Mouse (Mus musculus): Measurements from ENCODE around the gene 4930442H23Rik. TPM values are rescaled to one million over a fixed set of nuclear protein-coding genes. Genes with fewer than 3 reads are reported as not detected.

Gene 4930442H23Rik
- polyA plus RNA-seq, 1 experiment, result not detected

GRCm38 (mm10) chr10:81141455-81142210 is 42.0 kb downstream of the 4930442H23Rik start:
- TF ChIP-seq GATA1 (IDR thresholded peaks at IDR 0.05; ENCODE audit: low read length), result no peak

GRCm38 (mm10) chr10:81140717-81141454 is 42.8 kb downstream of the 4930442H23Rik start:
- no peak for TF ChIP-seq GATA1 (IDR thresholded peaks at IDR 0.05; ENCODE audit: low read length)

GRCm38 (mm10) chr10:81140005-81140404 is 43.6 kb downstream of the 4930442H23Rik start:
- no peak for TF ChIP-seq GATA1 (IDR thresholded peaks at IDR 0.05; ENCODE audit: low read length)

GRCm38 (mm10) chr10:81139529-81139846 is 44.2 kb downstream of the 4930442H23Rik start:
- no peak for TF ChIP-seq GATA1 (IDR thresholded peaks at IDR 0.05; ENCODE audit: low read length)

- no peak for TF ChIP-seq GATA1 (IDR thresholded peaks at IDR 0.05; ENCODE audit: low read length)
These were observed 44.7 kb downstream of the 4930442H23Rik start for GRCm38 (mm10) chr10:81138821-81139528.

- no peak for TF ChIP-seq GATA1 (IDR thresholded peaks at IDR 0.05; ENCODE audit: low read length)
These were observed 45.4 kb downstream of the 4930442H23Rik start for GRCm38 (mm10) chr10:81138131-81138782.

GRCm38 (mm10) chr10:81137252-81138130 is 46.2 kb downstream of the 4930442H23Rik start:
- no peak for TF ChIP-seq GATA1 (IDR thresholded peaks at IDR 0.05; ENCODE audit: low read length)

GRCm38 (mm10) chr10:81136706-81137231 is 46.9 kb downstream of the 4930442H23Rik start:
- TF ChIP-seq GATA1 (IDR thresholded peaks at IDR 0.05; ENCODE audit: low read length), result no peak

GRCm38 (mm10) chr10:81135831-81136705 is 47.6 kb downstream of the 4930442H23Rik start:
- TF ChIP-seq GATA1 (IDR thresholded peaks at IDR 0.05; ENCODE audit: low read length), result no peak

- TF ChIP-seq GATA1 (IDR thresholded peaks at IDR 0.05; ENCODE audit: low read length), result no peak
These were observed 48.5 kb downstream of the 4930442H23Rik start, which contains the start of gene Zbtb7a for GRCm38 (mm10) chr10:81134966-81135681. Gene Zbtb7a (plus strand): TSS chr10:81135220.

- TF ChIP-seq GATA1 (IDR thresholded peaks at IDR 0.05; ENCODE audit: low read length), result no peak
These were observed 49.5 kb downstream of the 4930442H23Rik start for GRCm38 (mm10) chr10:81134181-81134587.

Other genes starting within 250 kb of the 4930442H23Rik start
- 0.43 and 0.56 TPM in 2 replicates for gene Gng7, start 168.9 kb downstream of the 4930442H23Rik start, polyA plus RNA-seq (2012)
- not detected in 2 replicates for gene Diras1, start 158.2 kb downstream of the 4930442H23Rik start, polyA plus RNA-seq (2012)
- 11.6 and 12.0 TPM in 2 replicates for gene Slc39a3, start 146.4 kb downstream of the 4930442H23Rik start, polyA plus RNA-seq (2012)
- 175 and 216 TPM in 2 replicates for gene Sgta, start 123.7 kb downstream of the 4930442H23Rik start, polyA plus RNA-seq (2012)
- 100 and 104 TPM in 2 replicates for gene Thop1, start 113.8 kb downstream of the 4930442H23Rik start, polyA plus RNA-seq (2012)
- not detected in 2 replicates for gene Creb3l3, start 85.0 kb downstream of the 4930442H23Rik start, polyA plus RNA-seq (2012)
- gene Map2k2, start 77.9 kb downstream of the 4930442H23Rik start, polyA plus RNA-seq (2012), result 394 and 482 TPM in 2 replicates
- 103 and 129 TPM in 2 replicates for gene Zbtb7a, start 48.6 kb downstream of the 4930442H23Rik start, polyA plus RNA-seq (2012)
- gene Pias4, start 15.9 kb downstream of the 4930442H23Rik start, polyA plus RNA-seq (2012), result 74.1 and 84.8 TPM in 2 replicates
- 1,558 and 2,919 TPM in 2 replicates for gene Eef2, start 7.2 kb downstream of the 4930442H23Rik start, polyA plus RNA-seq (2012)
- gene Dapk3, start 844 bp downstream of the 4930442H23Rik start, polyA plus RNA-seq (2012), result 59.3 and 79.0 TPM in 2 replicates
- not detected in 2 replicates for gene Nmrk2, start 18.2 kb upstream of the 4930442H23Rik start, polyA plus RNA-seq (2012)
- not detected in 2 replicates for gene Atcay, start 47.0 kb upstream of the 4930442H23Rik start, polyA plus RNA-seq (2012)
- gene Zfr2, start 49.3 kb upstream of the 4930442H23Rik start, polyA plus RNA-seq (2012), result 0.66 and 0.84 TPM in 2 replicates
- gene Matk, start 69.1 kb upstream of the 4930442H23Rik start, polyA plus RNA-seq (2012), result not detected in 2 replicates
- 633 and 674 TPM in 2 replicates for gene Mrpl54, start 83.1 kb upstream of the 4930442H23Rik start, polyA plus RNA-seq (2012)
- 111 and 135 TPM in 2 replicates for gene Apba3, start 83.1 kb upstream of the 4930442H23Rik start, polyA plus RNA-seq (2012)
- 1.4 TPM in 2 replicates for gene Tjp3, start 107.7 kb upstream of the 4930442H23Rik start, polyA plus RNA-seq (2012)
- gene Pip5k1c, start 109.1 kb upstream of the 4930442H23Rik start, polyA plus RNA-seq (2012), result 139 and 210 TPM in 2 replicates
- 74.5 and 82.9 TPM in 2 replicates for gene Cactin, start 137.3 kb upstream of the 4930442H23Rik start, polyA plus RNA-seq (2012)
- not detected in 2 replicates for gene Tbxa2r, start 144.9 kb upstream of the 4930442H23Rik start, polyA plus RNA-seq (2012)
- not detected in 2 replicates for gene Gipc3, start 159.4 kb upstream of the 4930442H23Rik start, polyA plus RNA-seq (2012)
- gene Hmg20b, start 166.6 kb upstream of the 4930442H23Rik start, polyA plus RNA-seq (2012), result 186 and 236 TPM in 2 replicates
- gene Mfsd12, start 173.6 kb upstream of the 4930442H23Rik start, polyA plus RNA-seq (2012), result 38.2 and 39.2 TPM in 2 replicates
- 0.40 and 0.50 TPM in 2 replicates for gene 4930404N11Rik, start 182.0 kb upstream of the 4930442H23Rik start, polyA plus RNA-seq (2012)
- gene Fzr1, start 194.7 kb upstream of the 4930442H23Rik start, polyA plus RNA-seq (2012), result 99.0 and 111 TPM in 2 replicates
- gene Dohh, start 200.6 kb upstream of the 4930442H23Rik start, polyA plus RNA-seq (2012), result 216 and 292 TPM in 2 replicates
- 0.22 and 0.38 TPM in 2 replicates for gene Gm48551, start 200.6 kb upstream of the 4930442H23Rik start, polyA plus RNA-seq (2012)
- gene Gm48552, start 205.2 kb upstream of the 4930442H23Rik start, polyA plus RNA-seq (2012), result 7.0 and 10.7 TPM in 2 replicates
- gene Smim24, start 209.2 kb upstream of the 4930442H23Rik start, polyA plus RNA-seq (2012), result 0.68 and 0.69 TPM in 2 replicates

All from G1E-ER4 (cell line).